Mouse (Mus musculus) kidney, adult 10 weeks (tissue): ENCODE data around the gene Vmn2r96. TPM values are rescaled to one million over a fixed set of nuclear protein-coding genes. Genes with fewer than 3 reads are reported as not detected.

ENCODE experiments used
- polyA plus RNA-seq: library from polyadenylated mRNA; stranded (reverse); fragments of 350-450 nt; fragmentation: Illumina TruSeq; extraction: RNeasy Lipid Tissue Mini Kit (QIAGEN cat#74804); gene quantifications from one replicate; pipeline ENCODE4 v1.2.3, GENCODE M21; 2014; ENCODE audit warnings: low read depth, low replicate concordance

Vmn2r96 gene
- polyA plus RNA-seq, result not detected

GRCm38 (mm10) chr17:18572851-18573250 lies at the start of gene Vmn2r96:
Gene Vmn2r96, plus strand, starts transcription at chr17:18573151.

Other genes with a start within 250 kb of the Vmn2r96 start
- gene Vmn2r95, start 149.1 kb upstream of the Vmn2r96 start, polyA plus RNA-seq, result not detected